Mouse (Mus musculus) CD8-positive naive resting alpha-beta T cell, adult 57 days (primary cell): ENCODE data around the gene Ctla2b. TPM values are rescaled to one million over a fixed set of nuclear protein-coding genes. Genes with fewer than 3 reads are reported as not detected.

Source experiments
- total RNA-seq: library from RNA; stranded (reverse); gene quantifications from one replicate; pipeline ENCODE4 v1.2.4, GENCODE M21; 2023

The Ctla2b gene
- total RNA-seq: 13.8 TPM

GRCm38 (mm10) chr13:60897328-60897727, at the start of gene Ctla2b:
TSS of gene Ctla2b (minus strand) at chr13:60897447.

GRCm38 (mm10) chr13:60941884-60942283, 44.6 kb upstream of the Ctla2b start, which contains the start of gene Tpbpa:
TSS of gene Tpbpa (minus strand) at chr13:60941984.

GRCm38 (mm10) chr13:60936500-60936901, 39.3 kb upstream of the Ctla2b start, which contains the start of the genes Gm49391 and Ctla2a:
TSS of gene Gm49391 (minus strand) at chr13:60936571.
TSS of gene Ctla2a (minus strand) at chr13:60936625.

GRCm38 (mm10) chr13:60935490-60935889, 38.2 kb upstream of the Ctla2b start, which contains the start of gene Gm49393:
TSS of gene Gm49393 (minus strand) at chr13:60935590.

GRCm38 (mm10) chr13:60904780-60905179, 7.5 kb upstream of the Ctla2b start, which contains the start of gene Tpbpb:
TSS of gene Tpbpb (minus strand) at chr13:60904880.

GRCm38 (mm10) chr13:60896794-60897193, 453 bp downstream of the Ctla2b start, which contains the start of gene Gm49392:
TSS of gene Gm49392 (minus strand) at chr13:60896894.

GRCm38 (mm10) chr13:60864281-60864680, 33.0 kb downstream of the Ctla2b start, which contains the start of gene 4930486L24Rik:
TSS of gene 4930486L24Rik (minus strand) at chr13:60864475.

Other genes with a start within 250 kb of the Ctla2b start
- gene BC051665, start 111.1 kb downstream of the Ctla2b start, total RNA-seq: not detected
- not detected for gene Ctsll3, start 94.6 kb downstream of the Ctla2b start, total RNA-seq
- gene 4930486L24Rik, start 33.0 kb downstream of the Ctla2b start, total RNA-seq: 14.3 TPM
- gene Gm49392, start 553 bp downstream of the Ctla2b start, total RNA-seq: not detected
- gene Tpbpb, start 7.4 kb upstream of the Ctla2b start, total RNA-seq: not detected
- gene Gm49393, start 38.1 kb upstream of the Ctla2b start, total RNA-seq: not detected
- gene Gm49391, start 39.1 kb upstream of the Ctla2b start, total RNA-seq: not detected
- gene Ctla2a, start 39.2 kb upstream of the Ctla2b start, total RNA-seq: 65.3 TPM
- not detected for gene Tpbpa, start 44.5 kb upstream of the Ctla2b start, total RNA-seq
- gene Ctsj, start 108.5 kb upstream of the Ctla2b start, total RNA-seq: not detected
- not detected for gene Ctsq, start 143.2 kb upstream of the Ctla2b start, total RNA-seq